Mouse (Mus musculus) G1E-ER4 (cell line): ENCODE results near the gene Timp3. TPM values are rescaled to one million over a fixed set of nuclear protein-coding genes. Genes with fewer than 3 reads are reported as not detected.

Source experiments
- GATA1 ChIP-seq: IDR thresholded peaks from one replicate; pipeline ENCODE4 v1.8.0; 2012; ENCODE audit warnings: low read length, inconsistent platforms
- polyA plus RNA-seq: library from polyadenylated mRNA; stranded (reverse); fragments of >175 nt; gene quantifications from 2 replicates; pipeline ENCODE4 v1.2.3, GENCODE M21; 2012

The Timp3 gene
- 0.76 and 1.1 TPM in 2 replicates for polyA plus RNA-seq

- no peak for TF ChIP-seq GATA1
Measured at GRCm38 (mm10) chr10:86300293-86301116, at the start of gene Timp3. Timp3 (plus strand) TSS chr10:86300372.

GRCm38 (mm10) chr10:86256221-86256620, 44.0 kb upstream of the Timp3 start:
- no peak for TF ChIP-seq GATA1

GRCm38 (mm10) chr10:86257045-86257444, 43.1 kb upstream of the Timp3 start:
- TF ChIP-seq GATA1 = no peak

- TF ChIP-seq GATA1 = no peak
Measured at GRCm38 (mm10) chr10:86258046-86258445, 42.1 kb upstream of the Timp3 start.

GRCm38 (mm10) chr10:86258992-86259391, 41.2 kb upstream of the Timp3 start:
- TF ChIP-seq GATA1 = no peak

GRCm38 (mm10) chr10:86261725-86262124, 38.4 kb upstream of the Timp3 start:
- no peak for TF ChIP-seq GATA1

- no peak for TF ChIP-seq GATA1
Measured at GRCm38 (mm10) chr10:86264618-86265017, 35.6 kb upstream of the Timp3 start.

- no peak for TF ChIP-seq GATA1
Measured at GRCm38 (mm10) chr10:86270254-86270653, 29.9 kb upstream of the Timp3 start.

GRCm38 (mm10) chr10:86272826-86273225, 27.3 kb upstream of the Timp3 start:
- TF ChIP-seq GATA1 = no peak

- TF ChIP-seq GATA1 = no peak
Measured at GRCm38 (mm10) chr10:86273410-86274191, 26.6 kb upstream of the Timp3 start.

GRCm38 (mm10) chr10:86275585-86275984, 24.6 kb upstream of the Timp3 start:
- TF ChIP-seq GATA1 = no peak

GRCm38 (mm10) chr10:86277327-86277726, 22.8 kb upstream of the Timp3 start:
- TF ChIP-seq GATA1 = no peak

GRCm38 (mm10) chr10:86278481-86278880, 21.7 kb upstream of the Timp3 start:
- no peak for TF ChIP-seq GATA1

GRCm38 (mm10) chr10:86279579-86280168, 20.5 kb upstream of the Timp3 start:
- no peak for TF ChIP-seq GATA1

GRCm38 (mm10) chr10:86281238-86281637, 18.9 kb upstream of the Timp3 start:
- no peak for TF ChIP-seq GATA1

- TF ChIP-seq GATA1 = no peak
Measured at GRCm38 (mm10) chr10:86286508-86286907, 13.7 kb upstream of the Timp3 start.
